ENCODE assay signal across 29 mouse cellular contexts in genomic region chr11:52309487-52309886, GRCm38 (mm10). TPM values are rescaled to one million over a fixed set of nuclear protein-coding genes. Genes with fewer than 3 reads are reported as not detected.
A peak's percentile ranks its signal among the peaks of the same experiment; 100 is the strongest.
DNase-seq lines count a peak whose midpoint lies in the region; ATAC-seq and TF ChIP-seq lines count a peak whose summit lies in the region.
"Had no signal": no experiment of that assay in that cellular context is flagged by ENCODE, and none has a peak within 500 bp of the region (broad histone marks: within the 10 kb centered on the region; RNA-seq: fewer than 3 reads in every experiment).

No protein-coding gene starts in this region.

- WGBS in thymus, adult 2 months = 22% methylated on average over 3 of the region's 3 CpGs
- WGBS in hindbrain, embryonic 11.5 days = 55% methylated on average over 3 of the region's 3 CpGs

- H3K27ac ChIP-seq in thymus, adult 2 months (ENCODE audit: control insufficient read depth, insufficient read depth, low read length) = peak overlapping the region; percentile 99
- H3K27ac ChIP-seq in hindbrain, embryonic 11.5 days (ENCODE audit: low read depth, low read length) = no peak overlapping the region
- H3K27ac ChIP-seq: embryonic facial prominence, embryonic 12.5 days; heart, adult 2 months; heart, embryonic 13.5 days; hindbrain, embryonic 15.5 days; kidney, embryonic 15.5 days; liver, embryonic 14.5 days; lung, embryonic 15.5 days; midbrain, embryonic 13.5 days; neural tube, embryonic 12.5 days; stomach, embryonic 15.5 days had no signal

- TF ChIP-seq CTCF in thymus, adult 2 months (IDR thresholded peaks at IDR 0.05; ENCODE audit: borderline replicate concordance, control insufficient read depth, extremely low read depth, insufficient read depth, low read length, poor library complexity) = no peak

- peak; percentile 37 for ATAC-seq in activated CD4-positive, CD25-positive, alpha-beta regulatory T cell, adult 4 months
- no peak for ATAC-seq in hindbrain, embryonic 11.5 days (ENCODE audit: low FRiP score)
- ATAC-seq: forebrain, postnatal 0 days; intestine, postnatal 0 days; midbrain, embryonic 13.5 days; Patski had no signal

- H3K9ac ChIP-seq in hindbrain, embryonic 11.5 days (ENCODE audit: low read depth, low read length) = no peak overlapping the region
- H3K9ac ChIP-seq: embryonic facial prominence, embryonic 12.5 days; forebrain, postnatal 0 days; heart, embryonic 13.5 days; hindbrain, embryonic 15.5 days; kidney, embryonic 15.5 days; liver, embryonic 14.5 days; lung, embryonic 15.5 days; midbrain, embryonic 13.5 days; neural tube, embryonic 12.5 days; stomach, embryonic 15.5 days had no signal

- no peak overlapping the region for H3K4me2 ChIP-seq in hindbrain, embryonic 11.5 days (replicated peaks; ENCODE audit: low read depth, low read length)
- H3K4me2 ChIP-seq: embryonic facial prominence, embryonic 12.5 days; heart, embryonic 13.5 days; hindbrain, embryonic 15.5 days; kidney, embryonic 15.5 days; lung, embryonic 15.5 days; midbrain, embryonic 13.5 days; neural tube, embryonic 12.5 days; stomach, embryonic 15.5 days had no signal

- H3K27me3 ChIP-seq in thymus, adult 2 months (ENCODE audit: control insufficient read depth, insufficient read depth, low read length) = no peaks in the 10 kb centered on the region
- H3K27me3 ChIP-seq in hindbrain, embryonic 11.5 days (ENCODE audit: control insufficient read depth, insufficient read depth, low read length) = no peaks in the 10 kb centered on the region; the same call in 1 of the 2 replicates
- H3K27me3 ChIP-seq: stomach, embryonic 15.5 days had no signal

- peak; percentile 33 to 37 for DNase-seq in spleen, postnatal 36 days (ENCODE audit: low spot score in 2 of 2)
- no peak for DNase-seq in spleen, postnatal 10 days (ENCODE audit: low spot score in 2 of 2)
- DNase-seq in thymus, adult 2 months = peak; percentile 83
- peak; percentile 79 for DNase-seq in thymus, postnatal 4 days
- no peak for DNase-seq in liver
- DNase-seq in B cell, adult 2 months = no peak
- no peak for DNase-seq in hindbrain, embryonic 11.5 days (ENCODE audit: low spot score)
- DNase-seq: adrenal gland, adult 8-10 months; cerebellum, adult 2 months; cerebellum, postnatal 25 days; forebrain, postnatal 0 days; gastrocnemius, postnatal 14 days; heart, adult 2 months; heart, postnatal 4 days; kidney, postnatal 36 days; right cerebral cortex, postnatal 14 days had no signal

- no peaks in the 10 kb centered on the region for H3K9me3 ChIP-seq in hindbrain, embryonic 11.5 days (ENCODE audit: control insufficient read depth, low read length)
- H3K9me3 ChIP-seq: embryonic facial prominence, embryonic 12.5 days; G1E; heart, embryonic 13.5 days; hindbrain, embryonic 15.5 days; kidney, embryonic 15.5 days; lung, embryonic 15.5 days; midbrain, embryonic 13.5 days; neural tube, embryonic 12.5 days; stomach, embryonic 15.5 days had no signal

- TF ChIP-seq POLR2A in thymus, adult 2 months (IDR thresholded peaks at IDR 0.05; ENCODE audit: control insufficient read depth, extremely low read depth, insufficient read depth, low read length, poor library complexity) = peak; percentile 87; the same call in 1 of the 2 replicates

- H3K36me3 ChIP-seq in thymus, adult 2 months (ENCODE audit: control insufficient read depth, insufficient read depth, low read length) = no peaks in the 10 kb centered on the region
- H3K36me3 ChIP-seq in hindbrain, embryonic 11.5 days (ENCODE audit: control insufficient read depth, insufficient read depth, low read length) = no peaks in the 10 kb centered on the region
- H3K36me3 ChIP-seq: embryonic facial prominence, embryonic 12.5 days; G1E; heart, embryonic 13.5 days; hindbrain, embryonic 15.5 days; kidney, embryonic 15.5 days; lung, embryonic 15.5 days; midbrain, embryonic 13.5 days; neural tube, embryonic 12.5 days; stomach, embryonic 15.5 days had no signal

- H3K4me1 ChIP-seq in thymus, adult 2 months (replicated peaks; ENCODE audit: control insufficient read depth, insufficient read depth, low read length) = peaks cover 73% of the 10 kb centered on the region
- H3K4me1 ChIP-seq in hindbrain, embryonic 11.5 days (replicated peaks; ENCODE audit: control insufficient read depth, insufficient read depth, low read length) = no peaks in the 10 kb centered on the region
- H3K4me1 ChIP-seq: hindbrain, embryonic 15.5 days; midbrain, embryonic 13.5 days; neural tube, embryonic 12.5 days; stomach, embryonic 15.5 days had no signal

- H3K4me3 ChIP-seq in thymus, adult 2 months (ENCODE audit: control insufficient read depth, insufficient read depth, low read length) = peak overlapping the region; percentile 39
- H3K4me3 ChIP-seq in hindbrain, embryonic 11.5 days (ENCODE audit: low read depth, low read length) = no peak overlapping the region
- H3K4me3 ChIP-seq: embryonic facial prominence, embryonic 12.5 days; heart, adult 2 months; heart, embryonic 13.5 days; hindbrain, embryonic 15.5 days; kidney, embryonic 15.5 days; lung, embryonic 15.5 days; midbrain, embryonic 13.5 days; neural tube, embryonic 12.5 days; stomach, embryonic 15.5 days had no signal

RNA-seq across cellular contexts. Expression of gene Tcf7, which starts 26.7 kb away (rescaled TPM):
- 100 to 1,000 TPM; 227 to 315 TPM for polyA plus RNA-seq in activated CD4-positive, CD25-positive, alpha-beta regulatory T cell, adult 4 months (2017; shearing (Covaris generic))
- polyA plus RNA-seq in thymus, adult 2 months (2012; rRNA removed) = 2,910 and 3,273 TPM in 2 replicates
- 6.9 and 7.7 TPM in 2 replicates for polyA plus RNA-seq in hindbrain, embryonic 11.5 days (2014; fragmentation: Nextera tagmentation; extraction: Ambion mirVana)
- polyA plus RNA-seq: G1E had no signal

RNA-seq across cellular contexts. Expression of gene Vdac1, which starts 51.2 kb away (rescaled TPM):
- polyA plus RNA-seq in activated CD4-positive, CD25-positive, alpha-beta regulatory T cell, adult 4 months (2017; shearing (Covaris generic)) = 10 to 100 TPM; 90.3 to 94.9 TPM
- 64.8 and 70.3 TPM in 2 replicates for polyA plus RNA-seq in thymus, adult 2 months (2012; rRNA removed)
- 205 and 221 TPM in 2 replicates for polyA plus RNA-seq in hindbrain, embryonic 11.5 days (2014; fragmentation: Nextera tagmentation; extraction: Ambion mirVana)

Comparison
In these comparisons a context has a peak if more than half of its experiments do, and no peak if none do; other contexts are left out.
1. DNase-seq: peak in spleen, postnatal 36 days (2 of 2), thymus, adult 2 months (single experiment) and thymus, postnatal 4 days (single experiment); none in spleen, postnatal 10 days (0 of 2), liver (single experiment), B cell, adult 2 months (0 of 2) and hindbrain, embryonic 11.5 days (single experiment).
2. RNA of gene Tcf7, which starts 26.7 kb away (polyA plus RNA-seq): 2,910 to 3,273 TPM in thymus, adult 2 months and 227 to 315 TPM in activated CD4-positive, CD25-positive, alpha-beta regulatory T cell, adult 4 months; 6.9 to 7.7 TPM in hindbrain, embryonic 11.5 days; every median in the first group is over 10 times any median in the second.